Mouse (Mus musculus): Measurements from ENCODE around the gene Mthfs.

The Mthfs gene

GRCm38 (mm10) chr9:89253400-89253799 lies 42.9 kb downstream of the Mthfs start:
- DNase-seq = no peak

GRCm38 (mm10) chr9:89256556-89257335 lies 46.3 kb downstream of the Mthfs start:
- DNase-seq = no peak

GRCm38 (mm10) chr9:89263968-89264367 lies 53.5 kb downstream of the Mthfs start:
- no peak for DNase-seq

- DNase-seq = no peak
These were observed 54.1 kb downstream of the Mthfs start for GRCm38 (mm10) chr9:89264571-89264970.

- DNase-seq = no peak
These were observed 56.6 kb downstream of the Mthfs start for GRCm38 (mm10) chr9:89267093-89267492.

- no peak for DNase-seq
These were observed 57.1 kb downstream of the Mthfs start for GRCm38 (mm10) chr9:89267572-89267971.

GRCm38 (mm10) chr9:89270376-89270775 lies 59.9 kb downstream of the Mthfs start:
- no peak for DNase-seq

- DNase-seq = no peak
These were observed 63.3 kb downstream of the Mthfs start for GRCm38 (mm10) chr9:89273766-89274165.

GRCm38 (mm10) chr9:89278207-89278606 lies 67.7 kb downstream of the Mthfs start:
- DNase-seq = no peak

GRCm38 (mm10) chr9:89282374-89283068 lies 72.0 kb downstream of the Mthfs start:
- no peak for DNase-seq

- no peak for DNase-seq
These were observed 77.6 kb downstream of the Mthfs start for GRCm38 (mm10) chr9:89288037-89288436.

GRCm38 (mm10) chr9:89293364-89293763 lies 82.9 kb downstream of the Mthfs start:
- no peak for DNase-seq

GRCm38 (mm10) chr9:89294121-89294520 lies 83.6 kb downstream of the Mthfs start:
- DNase-seq = no peak

GRCm38 (mm10) chr9:89305637-89306036 lies 95.2 kb downstream of the Mthfs start:
- no peak for DNase-seq

GRCm38 (mm10) chr9:89308357-89309194 lies 98.1 kb downstream of the Mthfs start:
- DNase-seq = no peak

GRCm38 (mm10) chr9:89309195-89309535 lies 98.7 kb downstream of the Mthfs start:
- DNase-seq = no peak

GRCm38 (mm10) chr9:89311649-89312048 lies 101.2 kb downstream of the Mthfs start:
- DNase-seq = no peak

GRCm38 (mm10) chr9:89373731-89374130 lies 163.3 kb downstream of the Mthfs start:
- no peak for DNase-seq

GRCm38 (mm10) chr9:89374650-89375049 lies 164.2 kb downstream of the Mthfs start:
- no peak for DNase-seq

- DNase-seq = no peak
These were observed 192.6 kb downstream of the Mthfs start for GRCm38 (mm10) chr9:89403031-89403430.
